Mouse (Mus musculus): ENCODE data around the gene Gucd1.

GRCm38 (mm10) chr10:75451036-75451786, 66.6 kb downstream of the Gucd1 start:
- TF ChIP-seq ZNF384 (IDR thresholded peaks at IDR 0.05; ENCODE audit: low read depth, low read length) (no peak), HCFC1 (IDR thresholded peaks at IDR 0.05; ENCODE audit: borderline replicate concordance, insufficient read depth, low read length) (no peak), ZC3H11A (IDR thresholded peaks at IDR 0.05; ENCODE audit: borderline replicate concordance, low read depth, low read length) (no peak), CHD2 (IDR thresholded peaks at IDR 0.05; ENCODE audit: low read depth, low read length) (no peak)
